Mouse (Mus musculus) liver, embryonic 14.5 days (tissue): Measurements from ENCODE around the gene Nfkb1. TPM values are rescaled to one million over a fixed set of nuclear protein-coding genes. Genes with fewer than 3 reads are reported as not detected.

ENCODE experiments used
- ATAC-seq: fragments of 200-750 bp; cut with Nextera tagmentation; 2 replicates; pipeline ENCODE4 v1.8.0; 2017; ENCODE audit warnings: moderate number of reproducible peaks, mild to moderate bottlenecking, moderate library complexity; ENCODE audit not compliant: insufficient read depth
- DNase-seq, 3 experiments: peaks; one replicate each; pipeline ENCODE4 v3.0.0-alpha.2; 2012 to 2013; ENCODE audit warnings: low read depth in 3 of 3, low spot score in 3 of 3
- H3K27ac ChIP-seq: fragments of 300-500 bp; sonication (generic); 2 replicates; pipeline ENCODE4 v1.5.1; 2014; ENCODE audit warnings: moderate library complexity, mild to moderate bottlenecking, control low read depth, inconsistent platforms
- H3K27me3 ChIP-seq: fragments of 300-500 bp; sonication (generic); 2 replicates; pipeline ENCODE4 v1.6.1; 2014; ENCODE audit warnings: mild to moderate bottlenecking, low read length, moderate library complexity; ENCODE audit not compliant: control insufficient read depth, insufficient read depth
- H3K36me3 ChIP-seq: fragments of 300-500 bp; sonication (generic); replicated peaks from 2 replicates; pipeline ENCODE4 v1.6.1; 2014; ENCODE audit warnings: low read depth; ENCODE audit not compliant: control insufficient read depth, insufficient read depth
- H3K4me1 ChIP-seq, 2 experiments: fragments of 200-500 bp in 1 of 2; fragments of 300-500 bp in 1 of 2; sonication (generic) in 1 of 2; replicated peaks; 2 replicates each; pipeline ENCODE4 v1.6.1; 2012 to 2014; ENCODE audit warnings: antibody characterized with exemption in 1 of 2, inconsistent platforms in 1 of 2, low read length in 1 of 2; ENCODE audit not compliant: control insufficient read depth in 2 of 2, insufficient read depth in 2 of 2
- H3K4me2 ChIP-seq: fragments of 300-500 bp; sonication (generic); 2 replicates; pipeline ENCODE4 v1.6.1; 2014; ENCODE audit warnings: low read depth, mild to moderate bottlenecking, control low read depth, moderate library complexity
- H3K4me3 ChIP-seq, 2 experiments: fragments of 200-500 bp in 1 of 2; fragments of 300-500 bp in 1 of 2; sonication (generic) in 1 of 2; 2 replicates each; pipeline ENCODE4 v1.5.1; 2012 to 2014; ENCODE audit warnings: low read depth in 2 of 2, low read length in 2 of 2, mild to moderate bottlenecking in 2 of 2, control low read depth in 1 of 2, inconsistent platforms in 1 of 2, moderate library complexity in 1 of 2; ENCODE audit not compliant: insufficient read depth in 1 of 2
- H3K9ac ChIP-seq: fragments of 300-500 bp; sonication (generic); replicated peaks from 2 replicates; pipeline ENCODE4 v1.6.1; 2014; ENCODE audit warnings: mild to moderate bottlenecking, control low read depth, moderate library complexity
- H3K9me3 ChIP-seq: fragments of 300-500 bp; sonication (generic); 2 replicates; pipeline ENCODE4 v1.6.1; 2016; ENCODE audit warnings: low read length, mixed read lengths; ENCODE audit not compliant: control insufficient read depth
- CTCF ChIP-seq: IDR thresholded peaks from 2 replicates; pipeline ENCODE4 v1.5.1; 2016; ENCODE audit warnings: antibody characterized with exemption, low read depth, control low read depth
- EP300 ChIP-seq: IDR thresholded peaks from 2 replicates; pipeline ENCODE4 v1.6.1; 2016; ENCODE audit warnings: antibody characterized with exemption, low read depth
- WGBS: fragments of 180-500 bp; shearing (Covaris S2); extraction: QIAGEN DNeasy Blood & Tissue Kit; methylation state at CpG from one replicate; pipeline ENCODE4 v1.1.7; 2014; ENCODE audit not compliant: insufficient replicate concordance; 5-methylcytosine and 5-hydroxymethylcytosine counted together
- polyA plus RNA-seq, 2 experiments: library from polyadenylated mRNA; depleted of rRNA in 1 of 2; stranded (reverse) in 1 of 2; unstranded in 1 of 2; fragments of >200 nt; fragmentation: Nextera tagmentation in 1 of 2; extraction: Ambion mirVana in 1 of 2; gene quantifications; 2 replicates each; pipeline versions ENCODE4 v1.2.1 to v1.2.3; 2012 to 2014

Gene Nfkb1
- polyA plus RNA-seq, 2 experiments = 11.2 to 16.5 TPM

DNA sequence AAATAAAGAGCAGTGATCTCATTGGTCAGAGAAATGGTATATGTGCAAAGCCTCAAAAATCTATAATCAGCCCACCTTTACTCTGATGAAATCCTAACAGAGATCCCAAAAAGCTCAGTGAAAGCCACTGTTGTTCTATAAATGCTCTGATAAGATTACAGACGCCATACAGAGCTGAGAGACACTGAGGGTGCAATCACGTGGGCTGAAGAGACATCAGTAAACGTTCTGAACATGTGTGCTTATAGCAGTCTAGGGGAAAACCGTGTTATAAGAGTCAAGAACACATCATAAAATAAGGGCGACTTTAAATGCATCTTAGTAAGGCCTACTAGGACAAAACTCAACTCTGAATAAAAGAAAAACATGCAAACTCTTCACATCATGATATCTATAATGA, 14.3 kb downstream of the Nfkb1 start:
- Histone ChIP-seq H3K27me3 (no peaks in the 10 kb centered on the region), H3K9me3 (no peaks in the 10 kb centered on the region), H3K36me3 (no peaks in the 10 kb centered on the region), H3K4me3 (no peak overlapping the region), H3K9ac (no peak overlapping the region), H3K4me1 (peaks cover 10 to 33% of the 10 kb centered on the region in 2 experiments), H3K4me2 (no peak overlapping the region), H3K27ac (no peak overlapping the region)
- DNase-seq = no peak
- ATAC-seq = no peak
- TF ChIP-seq EP300 = no peak
- TF ChIP-seq CTCF = no peak
- 27% methylated on average over 5 of the region's 5 CpGs for WGBS

- ATAC-seq (no peak), DNase-seq (no peak)
- Histone ChIP-seq H3K27ac (no peak overlapping the region), H3K9ac (no peak overlapping the region), H3K36me3 (no peaks in the 10 kb centered on the region), H3K4me2 (no peak overlapping the region), H3K9me3 (no peaks in the 10 kb centered on the region), H3K27me3 (no peaks in the 10 kb centered on the region), H3K4me1 (peaks cover 8 to 31% of the 10 kb centered on the region in 2 experiments), H3K4me3 (no peak overlapping the region)
- 56% methylated on average over 2 of the region's 2 CpGs for WGBS
- no peak for TF ChIP-seq CTCF
- no peak for TF ChIP-seq EP300
Measured at GRCm38 (mm10) chr3:135676364-135676763, 15.0 kb downstream of the Nfkb1 start.

GRCm38 (mm10) chr3:135675480-135675879, 15.9 kb downstream of the Nfkb1 start:
- no peak for DNase-seq
- no peak overlapping the region for H3K27ac ChIP-seq
- H3K4me1 ChIP-seq = peaks cover 6 to 24% of the 10 kb centered on the region in 2 experiments
- 61% methylated on average over 5 of the region's 5 CpGs for whole genome bisulfite sequencing
- no peaks in the 10 kb centered on the region for H3K36me3 ChIP-seq
- H3K4me2 ChIP-seq = no peak overlapping the region
- H3K27me3 ChIP-seq = no peaks in the 10 kb centered on the region
- TF ChIP-seq EP300 = no peak
- no peak for TF ChIP-seq CTCF
- ATAC-seq = no peak
- no peaks in the 10 kb centered on the region for H3K9me3 ChIP-seq
- no peak overlapping the region for H3K4me3 ChIP-seq
- H3K9ac ChIP-seq = no peak overlapping the region

DNA sequence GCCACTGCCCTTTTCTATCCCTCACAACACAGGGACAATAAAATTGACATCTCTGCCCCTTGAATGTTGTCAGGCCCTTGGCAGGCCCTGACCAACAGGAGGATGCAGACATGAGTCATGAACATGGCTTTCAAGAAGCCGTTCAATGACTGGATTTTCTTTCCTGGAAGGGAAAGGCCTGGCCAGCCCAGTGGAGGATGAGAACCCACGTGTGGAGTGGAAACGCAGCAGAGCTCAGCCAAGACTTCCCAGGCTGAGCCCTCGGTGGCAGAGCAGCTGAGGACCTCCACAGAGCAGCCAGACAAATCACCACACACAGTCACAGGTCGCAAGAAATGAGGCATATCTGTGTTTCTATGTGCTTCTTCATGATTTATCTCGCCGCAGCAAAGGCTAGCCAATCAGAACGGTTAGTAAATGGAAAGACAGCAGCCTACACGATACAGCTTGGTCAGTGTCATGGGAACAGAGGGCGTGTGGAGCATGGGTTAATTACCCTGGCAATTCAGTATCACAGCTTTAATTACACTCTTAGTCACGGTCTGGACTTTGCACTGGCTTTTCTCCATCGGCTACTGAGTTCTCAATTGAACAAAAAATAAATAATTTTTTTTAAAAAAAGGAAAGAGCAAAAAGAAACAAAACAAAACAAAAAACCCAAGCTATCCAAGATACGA, 16.5 kb downstream of the Nfkb1 start:
- DNase-seq (no peak), ATAC-seq (no peak)
- no peak overlapping the region for H3K9ac ChIP-seq
- 55% methylated on average over 13 of the region's 13 CpGs for WGBS
- H3K4me1 ChIP-seq = peaks cover 6 to 21% of the 10 kb centered on the region in 2 experiments
- TF ChIP-seq EP300 (no peak), CTCF (no peak)
- no peaks in the 10 kb centered on the region for H3K9me3 ChIP-seq
- H3K4me3 ChIP-seq = no peak overlapping the region
- H3K36me3 ChIP-seq = no peaks in the 10 kb centered on the region
- no peak overlapping the region for H3K27ac ChIP-seq
- H3K4me2 ChIP-seq = no peak overlapping the region
- H3K27me3 ChIP-seq = no peaks in the 10 kb centered on the region

DNA sequence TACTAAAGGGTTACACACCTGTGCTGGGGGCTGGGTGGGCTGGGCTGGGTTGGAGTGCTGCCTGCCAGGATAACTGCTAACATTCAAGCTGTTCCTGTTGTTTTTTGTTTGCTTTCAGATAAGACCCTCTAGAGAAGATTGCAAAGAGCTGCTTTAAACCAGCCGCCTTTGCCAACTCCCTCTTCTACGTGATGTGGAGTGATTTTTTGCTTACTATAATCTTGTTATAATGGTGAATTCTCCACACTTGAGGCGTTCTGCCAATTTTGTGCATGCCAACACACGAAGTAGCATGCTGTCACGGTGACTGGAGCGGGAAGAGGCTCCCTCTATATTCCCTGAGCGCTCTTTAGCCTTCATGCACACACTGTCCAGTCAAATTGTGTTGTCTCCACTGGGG, 17.7 kb downstream of the Nfkb1 start:
- no peak for DNase-seq
- no peak overlapping the region; the same call in 1 of the 2 replicates for H3K4me2 ChIP-seq
- H3K36me3 ChIP-seq = no peaks in the 10 kb centered on the region
- H3K9me3 ChIP-seq = no peaks in the 10 kb centered on the region
- TF ChIP-seq CTCF (no peak), EP300 (no peak)
- H3K4me1 ChIP-seq = peaks cover 6 to 21% of the 10 kb centered on the region in 2 experiments
- H3K27ac ChIP-seq = no peak overlapping the region
- ATAC-seq = no peak
- 47% methylated on average over 7 of the region's 7 CpGs for WGBS
- H3K9ac ChIP-seq = no peak overlapping the region
- no peaks in the 10 kb centered on the region for H3K27me3 ChIP-seq
- no peak overlapping the region for H3K4me3 ChIP-seq
